Mouse (Mus musculus) yolk sac, embryonic 10.5 days (tissue): ENCODE measurements around the gene Clec4f.
"Not testable (repeated sequence)": the region's sequence is repeated elsewhere in the genome, so short reads cannot be mapped to it uniquely, and the experiment has no call there.

ENCODE experiments used
- DNase-seq: peaks from one replicate; pipeline ENCODE4 v3.0.0-alpha.2; 2017; ENCODE audit warnings: low spot score

The Clec4f gene

DNA sequence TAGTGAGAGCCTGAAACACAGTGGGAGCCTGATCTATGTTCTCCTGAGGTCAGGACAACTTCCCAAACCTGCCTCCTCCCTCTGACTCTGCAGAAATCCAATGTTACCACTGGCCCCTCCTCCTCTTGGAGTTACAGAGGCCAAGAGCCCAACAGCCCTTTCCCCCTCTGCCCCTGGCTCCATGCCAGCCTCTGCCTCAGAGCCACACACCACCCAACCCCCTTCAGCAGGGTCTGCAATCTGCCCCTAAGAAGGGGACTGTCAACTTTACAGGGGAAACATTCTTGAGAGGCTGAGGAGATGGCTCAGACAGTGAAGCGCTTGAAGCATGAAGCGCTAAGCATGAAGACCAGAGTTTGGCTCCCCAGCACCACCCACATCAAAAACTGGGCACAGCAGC lies at the start of gene Clec4f:
TSS of gene Clec4f (minus strand) at position 101 of the 400 bp plus-strand sequence.
- no peak for DNase-seq

DNA sequence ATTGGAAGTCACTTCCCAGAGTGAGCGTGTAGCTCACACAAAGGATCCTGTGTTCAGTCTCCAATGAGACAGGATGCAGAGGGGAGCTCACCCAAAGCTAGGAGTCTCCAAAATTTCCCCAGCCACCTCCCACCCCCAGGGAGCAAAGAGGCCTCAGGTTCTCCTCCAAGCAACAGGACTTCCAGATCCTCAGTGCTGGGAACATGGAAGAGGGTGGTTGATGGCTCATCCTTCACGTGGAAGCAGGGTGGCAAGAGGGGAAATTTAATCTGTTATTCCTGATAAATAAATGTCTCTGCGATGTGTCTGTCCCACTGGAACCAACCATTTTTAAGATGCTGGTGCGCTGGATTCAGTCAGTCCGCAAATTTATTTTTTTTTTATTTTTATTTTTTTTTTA lies 48.7 kb upstream of the Clec4f start:
- DNase-seq, result no peak

DNA sequence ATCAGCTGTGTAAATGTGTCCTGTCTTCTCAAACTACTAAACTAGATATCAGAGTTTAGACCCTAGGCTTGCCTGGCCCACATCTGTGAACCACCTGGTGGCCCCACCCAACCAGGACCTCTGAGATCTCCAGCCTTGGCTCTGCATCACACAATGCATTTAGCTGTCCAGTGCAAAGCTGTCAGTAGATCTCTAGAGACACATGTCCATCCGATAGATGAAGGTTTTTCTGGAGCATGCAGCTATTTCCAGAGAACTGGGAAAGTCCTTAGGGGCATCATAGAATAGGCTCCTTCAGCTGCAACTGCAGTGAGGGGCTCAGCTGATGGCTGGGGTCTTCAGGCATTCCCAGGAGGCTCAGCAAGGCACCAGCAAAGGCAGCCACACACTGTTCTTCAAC lies 48.3 kb upstream of the Clec4f start:
- no peak for DNase-seq

DNA sequence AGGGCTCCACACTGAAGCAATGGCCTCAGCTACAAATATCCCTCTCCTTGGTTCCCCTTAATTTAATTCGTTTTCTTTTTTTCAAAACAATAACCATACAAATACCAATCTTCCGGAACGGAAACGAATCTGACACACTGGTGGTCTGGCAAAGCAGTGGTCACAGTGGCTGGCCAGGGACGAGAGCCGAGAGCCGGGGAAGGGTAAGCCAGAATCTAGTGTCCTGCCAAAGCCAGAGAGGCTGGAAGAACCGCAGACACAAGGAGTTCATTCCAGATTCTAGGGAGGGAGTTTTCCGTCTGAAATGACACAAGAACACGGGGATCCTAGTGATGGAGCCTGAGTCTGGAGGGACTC lies 47.7 kb upstream of the Clec4f start:
- DNase-seq, result no peak

DNA sequence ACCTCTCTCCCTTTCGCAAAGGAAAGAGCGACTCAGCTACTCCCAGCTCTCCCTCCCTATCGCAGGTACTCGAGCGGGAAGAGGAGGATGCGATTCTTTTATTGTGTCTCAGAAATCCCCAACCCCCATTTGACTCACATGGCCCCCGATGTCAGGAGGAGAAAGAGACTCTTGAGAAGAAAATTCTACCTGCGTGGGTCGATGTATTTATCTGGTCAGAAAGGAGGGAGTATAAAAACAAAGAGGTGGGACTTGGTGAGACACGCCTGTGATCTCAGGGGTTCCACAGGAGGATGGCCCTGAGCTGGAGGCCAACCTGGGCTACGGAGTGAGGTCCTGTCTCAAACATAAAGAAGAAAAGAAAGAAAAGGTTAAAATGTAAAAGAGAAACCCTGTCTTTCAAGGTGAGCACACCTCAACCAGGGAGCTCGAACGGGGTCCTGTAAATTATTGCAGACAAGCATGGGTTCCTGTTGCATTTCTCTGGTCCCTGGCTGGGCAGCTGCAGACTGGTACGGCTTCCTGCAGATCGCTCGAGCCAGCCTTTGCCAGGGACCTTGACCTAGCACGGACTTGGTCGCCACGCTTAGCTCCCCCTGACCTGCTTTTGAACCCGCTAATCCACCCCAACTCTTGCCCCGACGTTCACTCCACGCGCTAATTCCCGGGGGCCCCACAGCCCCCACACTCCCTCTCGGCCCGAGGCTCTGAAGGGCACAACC lies 47.2 kb upstream of the Clec4f start:
- DNase-seq, result no peak

DNA sequence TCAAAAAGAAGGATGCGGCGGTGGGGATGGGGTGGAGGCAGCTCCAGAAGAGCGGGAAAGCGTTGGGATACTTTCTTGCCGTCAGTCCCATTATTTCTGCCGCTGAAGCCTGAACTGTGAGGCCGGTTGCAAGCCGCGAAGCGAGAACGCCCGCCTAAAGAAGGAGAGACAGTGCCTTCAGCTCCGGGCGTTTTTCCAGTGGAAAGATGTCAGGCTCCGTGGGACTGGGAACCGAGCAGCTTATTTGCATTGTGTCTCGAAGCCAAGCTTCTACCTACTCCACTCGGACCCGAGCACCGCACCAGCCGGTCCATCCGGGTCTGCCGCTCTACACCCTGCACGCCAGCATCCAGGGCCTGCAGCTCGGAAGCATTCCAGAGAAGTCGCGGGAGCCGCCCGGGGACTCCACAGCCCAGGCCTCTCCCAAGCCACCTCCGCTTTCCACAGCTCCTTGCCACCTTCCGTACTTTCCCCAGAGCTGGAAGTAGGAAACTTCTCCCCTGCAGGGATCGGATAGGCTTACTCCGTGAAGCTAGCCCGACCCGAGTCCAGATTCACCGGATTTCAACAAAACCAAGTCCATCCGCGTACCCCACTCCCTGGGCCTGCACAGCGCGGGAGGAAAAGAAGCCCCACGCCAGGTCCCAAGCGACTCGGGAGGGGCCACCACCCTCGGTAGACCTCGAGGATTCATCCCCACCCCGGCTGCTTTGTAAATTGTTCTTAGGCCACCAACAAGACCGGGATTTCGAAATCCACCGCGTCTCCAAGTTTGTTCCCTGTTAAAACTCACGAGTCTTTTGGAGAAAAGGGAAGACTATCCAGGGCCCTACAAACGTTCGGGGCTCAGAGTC lies 46.4 kb upstream of the Clec4f start:
- peak; percentile 22 for DNase-seq

DNA sequence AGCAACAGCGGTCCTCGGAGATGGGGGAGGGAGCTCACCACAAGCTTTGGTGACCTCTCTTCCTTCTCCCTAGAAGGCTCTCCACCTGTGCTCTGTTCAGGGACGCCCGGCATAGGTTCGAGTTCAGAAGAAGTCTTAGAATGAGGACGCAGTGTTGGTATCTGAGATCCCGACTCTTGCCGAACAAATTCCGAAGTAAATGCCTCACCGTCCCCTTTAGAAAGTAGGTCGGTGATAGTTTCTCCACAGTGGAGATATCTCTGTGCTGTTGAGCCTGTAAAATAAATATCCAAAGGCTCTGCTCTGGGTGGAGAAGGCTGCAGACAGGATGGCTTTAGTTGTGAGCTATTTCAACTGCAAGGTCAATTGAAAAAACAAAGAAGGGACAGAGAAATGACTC lies 45.0 kb upstream of the Clec4f start:
- no peak for DNase-seq

DNA sequence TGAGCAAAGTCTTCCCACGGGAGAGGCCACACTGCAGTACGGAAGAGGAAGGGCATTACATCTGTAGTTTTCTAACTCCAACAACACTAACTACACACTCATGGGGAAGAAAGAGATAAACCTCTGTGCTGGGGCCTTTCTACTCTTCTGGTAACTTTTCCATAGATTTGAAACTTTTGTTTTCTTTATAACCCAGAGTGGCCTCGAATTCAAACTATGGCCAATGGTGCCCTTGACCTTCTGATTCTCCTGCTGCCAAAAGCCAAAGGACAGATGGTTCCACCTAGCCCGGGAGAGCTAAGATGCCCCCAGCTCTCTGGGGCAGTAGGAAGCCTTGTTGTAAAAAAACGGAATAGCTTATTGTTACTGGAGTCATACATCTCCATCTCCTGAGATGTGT lies 44.0 kb upstream of the Clec4f start:
- no peak for DNase-seq

DNA sequence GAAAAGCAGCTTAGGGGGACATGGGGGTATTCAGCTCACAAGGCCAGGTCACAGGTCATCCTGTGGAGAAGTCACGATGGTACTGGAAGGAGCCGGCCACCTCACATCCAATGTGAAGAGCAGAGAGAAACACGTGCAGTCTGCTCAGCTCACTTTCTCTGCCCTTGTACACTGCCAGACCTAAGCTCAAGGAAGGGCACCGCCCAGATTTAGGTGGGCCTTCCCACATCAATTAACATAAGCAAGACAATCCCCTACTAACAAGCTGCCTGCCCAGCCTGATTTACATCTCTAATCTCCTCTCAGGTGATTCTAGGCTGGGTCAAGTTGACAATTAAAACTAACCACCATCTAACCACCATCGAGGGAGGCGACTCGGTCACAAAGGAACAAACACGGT lies 41.9 kb upstream of the Clec4f start:
- DNase-seq, result no peak

DNA sequence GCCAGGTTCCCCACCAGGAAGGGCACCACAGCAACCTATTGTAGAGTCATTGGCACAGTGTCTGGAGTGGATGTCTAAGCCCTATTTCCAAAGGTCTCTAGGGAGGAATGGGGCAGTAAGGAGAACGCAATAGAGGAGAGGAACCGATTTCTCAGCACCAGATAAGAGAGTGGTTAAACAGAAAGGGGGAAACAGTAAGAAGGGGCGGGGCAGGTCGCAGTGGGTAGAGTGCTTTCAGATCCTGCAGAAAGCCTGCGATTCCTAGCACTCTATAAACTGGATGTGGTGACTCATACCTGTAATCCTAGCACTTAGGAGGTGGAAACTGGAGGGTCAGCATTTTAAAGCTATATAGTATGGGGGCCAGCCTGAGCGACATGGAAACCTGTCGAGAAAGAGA lies 40.7 kb upstream of the Clec4f start:
- no peak for DNase-seq

DNA sequence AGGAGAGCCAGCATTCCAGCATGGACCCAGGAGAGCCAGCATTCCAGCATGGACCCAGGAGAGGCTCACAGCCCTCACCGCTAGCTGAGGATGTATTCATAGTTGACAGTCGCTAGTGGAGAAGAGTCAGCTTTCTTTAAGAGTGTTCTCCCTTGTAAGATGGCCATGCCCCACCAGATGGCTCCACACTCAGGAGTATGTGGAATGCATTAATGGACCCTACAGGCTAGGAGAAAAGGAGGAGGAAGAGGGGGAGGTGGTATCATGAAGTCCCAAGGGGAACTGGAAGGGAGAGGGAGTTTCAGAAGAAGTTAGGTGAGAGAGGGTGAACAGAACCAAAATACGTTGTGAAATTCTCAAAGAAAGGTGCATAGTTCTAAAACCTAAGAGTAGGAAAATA lies 39.7 kb upstream of the Clec4f start:
- DNase-seq, result no peak

DNA sequence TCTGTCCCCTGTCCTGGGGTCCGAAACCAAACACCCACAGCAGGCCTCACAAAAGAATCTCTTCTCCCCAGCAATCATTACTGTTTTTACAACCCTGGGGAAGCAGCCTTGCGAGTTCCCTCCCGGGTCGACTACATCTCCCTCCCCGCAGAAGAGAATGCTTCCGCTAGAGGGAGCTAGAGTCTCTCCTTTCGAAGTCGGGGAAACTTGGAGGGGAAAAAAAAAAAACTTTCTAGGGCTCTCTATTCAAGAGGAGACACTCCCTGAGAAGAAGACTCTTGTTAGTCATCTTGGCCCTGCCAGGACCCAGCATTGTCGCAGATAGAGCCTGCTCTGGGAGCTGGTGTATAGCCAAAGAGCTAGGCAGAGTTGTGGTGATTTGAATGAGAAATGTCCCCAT lies 37.8 kb upstream of the Clec4f start:
- no peak for DNase-seq

DNA sequence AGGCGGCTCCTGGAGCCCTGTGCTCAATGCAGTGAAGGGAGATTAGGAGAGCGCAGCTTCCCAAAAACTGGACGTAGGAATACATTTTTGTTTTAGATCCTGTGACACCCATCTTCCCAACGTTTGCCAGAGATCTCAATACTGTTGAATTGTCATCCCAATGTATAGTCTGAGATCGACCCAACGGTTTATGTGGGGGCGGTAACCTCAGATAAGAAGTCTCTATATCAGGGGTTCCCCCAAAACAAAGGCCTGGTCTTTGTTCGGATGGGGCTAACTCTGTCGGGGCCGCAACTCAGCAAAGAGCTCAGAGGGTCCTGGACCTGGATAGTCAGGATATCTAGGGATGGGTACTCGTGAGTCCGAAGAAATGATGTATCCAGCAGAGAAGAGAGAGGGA lies 37.0 kb upstream of the Clec4f start:
- DNase-seq, result no peak

DNA sequence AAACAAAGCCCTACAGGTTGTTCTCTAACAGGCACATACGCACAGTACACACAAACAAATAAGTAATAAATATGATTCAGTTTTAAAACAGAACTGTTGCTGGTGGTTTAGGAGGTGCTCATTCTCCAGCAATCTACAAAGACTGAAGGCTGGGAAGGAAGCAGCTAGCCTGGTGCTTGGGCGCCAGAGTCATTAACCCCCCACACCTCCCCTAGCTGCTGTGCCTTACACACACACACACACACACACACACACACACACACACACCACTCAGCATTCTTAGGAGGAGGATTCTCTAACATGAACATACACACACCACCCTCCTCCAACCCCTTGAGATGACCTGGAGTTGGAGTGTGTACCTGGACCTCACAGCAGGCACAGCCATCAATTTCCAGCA lies 34.9 kb upstream of the Clec4f start:
- no peak for DNase-seq

DNA sequence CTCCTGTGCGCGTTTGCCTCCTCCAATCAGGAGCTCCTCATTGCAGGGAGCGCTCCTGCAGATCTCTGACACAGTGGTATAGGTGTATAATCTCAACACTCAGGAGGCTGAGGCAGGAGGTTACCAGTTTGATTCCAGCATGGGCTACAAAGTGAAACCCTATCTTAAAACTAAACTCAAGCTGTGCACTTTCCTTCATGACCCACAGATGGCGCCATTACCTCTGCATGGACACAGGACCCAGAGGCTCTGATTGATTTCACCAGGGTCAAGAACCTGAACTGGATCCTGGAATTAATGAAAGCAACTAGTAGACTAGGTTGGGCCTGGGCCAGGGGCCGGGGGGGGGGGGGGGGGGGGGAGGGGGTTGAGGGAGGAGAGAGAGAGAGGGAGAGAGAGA lies 34.3 kb upstream of the Clec4f start:
- no peak for DNase-seq

DNA sequence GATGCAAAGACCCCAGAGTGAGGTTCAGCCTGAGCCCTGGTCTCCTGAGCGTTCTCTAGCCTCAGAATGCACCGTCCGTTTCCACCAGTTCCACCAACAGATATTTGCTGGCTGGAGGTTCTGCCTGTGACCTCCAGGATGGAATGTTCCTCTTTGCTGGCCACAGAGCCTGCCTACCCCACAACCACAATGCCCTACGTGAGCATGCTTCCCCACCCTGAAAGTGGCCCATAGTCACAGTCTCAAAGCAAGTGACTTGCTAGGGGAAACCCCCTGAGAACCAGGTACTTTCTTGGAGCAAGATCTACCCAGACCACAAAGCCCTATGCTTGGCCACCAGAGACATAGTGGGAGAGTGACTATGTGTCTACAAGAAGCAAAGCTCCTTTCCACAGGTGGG lies 33.4 kb upstream of the Clec4f start:
- no peak for DNase-seq

DNA sequence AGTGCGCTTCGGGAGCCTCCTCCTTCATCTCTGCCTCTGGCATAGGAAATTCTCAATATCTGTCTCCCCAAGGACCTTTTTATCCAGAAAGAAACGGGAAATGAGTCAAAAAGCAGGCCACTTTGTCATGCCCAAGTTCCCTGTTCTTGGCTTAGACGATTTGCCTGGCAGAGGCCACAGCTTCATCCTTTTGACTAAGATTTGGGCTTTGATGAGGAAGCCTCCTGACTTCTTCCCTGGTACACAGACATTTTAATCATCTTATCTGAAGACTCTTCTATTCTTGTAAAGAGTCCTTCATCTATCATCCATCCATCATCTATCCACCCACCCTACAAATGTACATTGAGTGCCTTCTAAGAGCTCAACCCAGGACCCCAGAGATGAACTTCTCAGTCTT lies 21.8 kb upstream of the Clec4f start, which contains the start of gene Cd207:
TSS of gene Cd207 (minus strand) at position 101 of the 400 bp plus-strand sequence.
- DNase-seq, result no peak

DNA sequence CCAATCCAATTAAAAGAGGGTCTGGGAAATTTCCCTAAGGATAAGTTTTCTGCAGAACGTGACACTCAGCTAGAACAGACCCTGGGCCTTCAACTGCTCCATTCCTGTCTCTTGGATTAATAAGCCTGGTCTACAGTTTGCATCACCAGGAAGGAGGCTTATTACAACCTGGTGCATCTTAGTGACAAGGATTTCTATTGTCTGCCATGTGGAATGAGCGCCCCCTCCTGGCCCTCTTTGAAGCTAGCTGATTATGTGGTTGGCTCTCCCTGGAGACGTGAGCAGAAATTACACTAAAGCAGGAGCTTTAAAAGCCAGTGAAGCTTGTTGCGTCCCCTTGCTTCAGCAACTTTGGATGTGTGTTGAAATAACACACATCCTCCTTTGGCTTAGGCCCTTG lies 17.4 kb upstream of the Clec4f start:
- DNase-seq, result peak; percentile 45

DNA sequence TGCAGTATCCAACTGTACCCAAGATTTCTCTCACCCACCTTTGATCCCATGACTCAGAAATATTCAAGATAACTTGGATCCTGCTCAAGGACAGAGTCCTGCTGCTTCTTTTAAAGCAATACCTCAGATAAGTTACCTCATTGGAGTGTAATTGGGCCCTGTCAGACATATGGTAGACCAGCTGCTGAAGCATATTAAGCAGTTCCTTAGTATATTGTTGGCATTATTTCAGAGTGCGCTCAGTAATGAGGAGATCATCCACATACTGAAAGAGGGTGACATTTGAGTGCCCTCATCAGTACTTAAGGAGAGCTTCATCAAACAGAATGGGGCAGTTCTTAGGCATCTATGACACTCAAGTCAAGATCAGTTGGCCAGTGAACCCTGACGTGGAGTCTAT lies 9.0 kb upstream of the Clec4f start:
- DNase-seq, result no peak

DNA sequence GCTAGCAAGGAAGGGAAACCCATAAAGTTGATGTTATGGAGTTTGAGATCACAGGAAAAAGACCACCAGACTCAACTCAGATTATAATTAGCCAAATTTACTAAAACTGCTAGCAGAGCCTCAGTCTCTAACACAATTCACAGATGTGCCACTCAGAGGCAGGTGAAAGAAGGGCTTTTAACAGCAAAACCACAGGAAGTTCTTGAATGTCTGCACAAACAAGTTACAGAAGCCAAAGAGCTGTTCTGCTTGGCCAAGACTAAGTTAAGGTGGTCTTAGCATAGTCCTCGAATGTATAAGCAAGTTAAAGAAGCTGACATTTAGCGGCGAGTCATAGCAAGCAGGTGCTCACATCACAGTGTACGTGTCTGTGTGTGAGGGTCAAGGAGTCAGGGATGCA lies 4.8 kb upstream of the Clec4f start:
- DNase-seq, result no peak

DNA sequence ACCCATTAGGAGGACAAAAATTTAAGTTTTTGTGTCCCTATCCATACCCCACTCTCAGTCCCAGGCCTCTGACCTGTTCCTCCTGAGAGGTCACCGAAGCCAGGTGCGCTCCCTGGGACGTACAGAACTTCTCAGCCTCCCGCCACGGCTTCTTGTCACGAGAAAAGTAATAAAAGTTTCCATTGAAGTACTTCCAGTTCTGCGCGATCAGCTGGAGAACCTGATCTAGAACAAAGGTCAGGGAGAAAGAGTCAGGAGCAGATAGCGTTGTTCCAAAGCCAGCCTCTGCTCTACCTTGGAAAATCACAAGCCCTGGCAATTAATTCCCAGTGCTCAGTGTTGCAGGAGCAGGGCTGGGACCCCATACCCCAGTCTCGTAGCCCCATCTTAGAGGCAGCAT lies 9.3 kb downstream of the Clec4f start:
- DNase-seq, result no peak

DNA sequence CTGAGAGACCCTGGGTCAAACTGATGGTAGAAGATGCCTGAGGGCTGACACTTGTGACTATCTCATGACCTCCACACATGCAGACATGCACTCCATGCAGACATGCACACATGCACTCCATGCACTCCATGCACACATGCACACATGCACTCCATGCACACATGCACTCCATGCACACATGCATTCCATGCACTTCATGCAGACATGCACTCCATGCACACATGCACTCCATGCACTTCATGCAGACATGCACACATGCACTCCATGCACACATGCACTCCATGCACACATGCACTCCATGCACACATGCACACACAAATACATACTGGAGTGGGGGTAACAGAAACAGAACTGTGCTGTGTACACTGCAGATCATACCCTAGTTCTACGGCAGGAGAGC lies 20.7 kb downstream of the Clec4f start:
- no peak for DNase-seq

DNA sequence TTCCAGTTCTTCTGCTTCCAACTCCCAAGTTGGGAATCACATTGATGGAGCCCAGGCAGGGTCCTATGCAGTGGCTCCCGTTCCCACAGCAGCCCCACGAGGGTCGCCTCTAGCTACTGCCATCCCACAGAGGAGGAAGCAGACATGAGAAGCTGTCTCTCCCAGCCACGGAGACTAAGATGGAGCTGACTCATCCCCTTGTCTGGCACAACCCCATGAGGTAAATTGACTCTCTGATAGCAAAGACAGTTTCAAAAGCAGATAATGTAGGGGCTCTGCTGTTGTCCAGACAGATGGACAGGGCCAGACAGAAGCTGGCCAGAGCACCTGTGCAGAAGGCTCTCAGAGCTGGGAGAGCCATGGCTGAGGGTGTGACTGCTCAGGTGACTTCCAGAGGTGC lies 21.4 kb downstream of the Clec4f start:
- DNase-seq, result not testable (repeated sequence)

DNA sequence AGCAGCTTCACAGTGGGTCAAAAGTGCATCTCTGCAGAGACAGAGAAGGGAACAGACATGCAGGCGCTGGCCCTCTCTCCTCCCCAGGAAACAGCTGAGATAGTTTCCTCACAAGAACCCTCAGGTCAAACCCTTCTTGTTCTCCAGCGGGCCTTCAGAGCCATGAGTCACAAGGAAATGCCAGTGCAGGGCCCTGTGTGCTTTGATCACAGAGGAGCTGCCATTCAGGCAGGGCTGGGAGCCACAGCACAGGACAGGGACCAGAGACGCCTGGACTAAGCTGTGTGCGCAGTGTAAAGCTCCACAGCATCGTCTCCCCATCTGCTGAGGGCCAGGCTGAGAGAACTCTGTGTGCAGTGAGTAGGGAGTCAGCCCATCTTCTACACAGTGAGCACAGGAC lies 21.9 kb downstream of the Clec4f start:
- DNase-seq, result not testable (repeated sequence)
